Mouse (Mus musculus) thymus, adult 2 months (tissue): Measurements from ENCODE around the gene Psmd11.

Experiments used
- CTCF ChIP-seq: fragments of 200-500 bp; IDR thresholded peaks from 2 replicates; pipeline ENCODE4 v1.5.1; 2012; ENCODE audit warnings: mild to moderate bottlenecking, control low read depth, low read length, moderate library complexity, borderline replicate concordance; ENCODE audit not compliant: control insufficient read depth, poor library complexity, insufficient read depth; ENCODE audit errors: extremely low read depth
- POLR2A ChIP-seq: fragments of 200-500 bp; IDR thresholded peaks from 2 replicates; pipeline ENCODE4 v1.6.1; 2012; ENCODE audit warnings: mild to moderate bottlenecking, low read length, control low read depth, moderate library complexity; ENCODE audit not compliant: control insufficient read depth, poor library complexity, insufficient read depth; ENCODE audit errors: extremely low read depth

DNA sequence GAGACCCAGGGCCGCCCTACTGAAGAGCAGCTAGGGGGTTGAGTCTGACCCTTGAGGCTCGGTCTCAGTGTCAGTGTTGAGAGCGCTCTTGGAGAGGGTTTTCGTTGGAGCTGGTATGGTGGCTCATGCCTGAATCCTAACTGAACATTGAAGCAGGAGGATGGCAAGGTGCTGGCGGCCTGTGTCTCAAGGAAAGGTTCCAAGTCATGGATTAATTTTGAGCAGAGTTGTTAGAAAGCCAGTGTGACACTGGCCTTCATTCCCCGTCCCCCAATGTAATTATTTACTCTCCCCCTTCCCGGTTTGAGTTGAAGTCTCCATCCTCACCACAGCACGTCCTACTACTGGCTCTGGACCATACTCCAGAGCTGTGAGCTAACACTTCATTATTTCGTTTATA is 47.1 kb downstream of the Psmd11 start:
- TF ChIP-seq CTCF (no peak), POLR2A (no peak)
